Mouse (Mus musculus): ENCODE data around the gene Tcf7l2.
A peak's percentile ranks its signal among the peaks of the same experiment; 100 is the strongest.

Tcf7l2 gene

DNA sequence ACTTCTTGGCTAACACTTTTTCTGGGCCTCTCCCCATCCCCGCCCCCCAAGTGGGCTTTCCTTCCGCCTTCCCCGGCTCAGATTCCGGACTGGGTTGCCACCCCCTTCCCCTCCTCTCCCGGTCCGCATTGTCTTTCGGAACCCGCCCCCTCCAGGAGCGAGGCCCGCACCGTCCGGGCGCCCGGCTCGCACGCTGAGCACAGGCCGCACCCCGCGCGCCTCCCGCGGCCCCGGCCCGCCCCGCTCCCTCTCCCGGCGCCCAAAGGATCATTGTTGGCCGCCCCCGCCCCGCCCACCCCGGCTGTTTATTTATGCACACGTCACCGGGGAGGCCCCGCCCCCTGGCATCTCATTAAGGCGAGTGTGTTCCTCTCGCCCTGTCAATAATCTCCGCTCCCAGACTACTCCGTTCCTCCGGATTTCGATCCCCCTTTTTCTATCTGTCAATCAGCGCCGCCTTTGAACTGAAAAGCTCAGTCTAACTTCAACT lies at the start of gene Tcf7l2:
Gene Tcf7l2, plus strand, starts transcription at position 382 of the 490 bp plus-strand sequence.
- DNase-seq: peak; percentile 96

DNA sequence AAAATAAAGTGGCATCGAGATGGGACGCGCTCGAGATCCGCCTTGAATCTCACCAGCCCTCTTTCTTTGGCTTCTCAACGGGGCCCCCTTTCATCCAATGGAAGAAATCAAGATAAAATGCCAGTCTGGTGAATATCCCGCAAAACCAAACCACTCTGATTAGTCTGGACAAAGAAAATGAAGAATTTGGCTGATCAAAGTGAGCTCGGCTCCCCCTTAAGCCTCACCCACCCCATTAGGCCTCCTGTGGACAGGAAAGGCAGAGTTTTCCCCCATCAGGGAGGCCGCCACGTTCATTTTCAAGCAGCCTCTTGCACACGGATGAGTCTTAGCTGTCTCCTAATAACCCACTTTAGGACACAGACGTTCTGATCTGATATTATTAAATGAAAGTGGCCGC lies 47.0 kb upstream of the Tcf7l2 start:
- DNase-seq: no peak

- DNase-seq: no peak
Measured at GRCm38 (mm10) chr19:55695418-55695817, 46.2 kb upstream of the Tcf7l2 start.

DNA sequence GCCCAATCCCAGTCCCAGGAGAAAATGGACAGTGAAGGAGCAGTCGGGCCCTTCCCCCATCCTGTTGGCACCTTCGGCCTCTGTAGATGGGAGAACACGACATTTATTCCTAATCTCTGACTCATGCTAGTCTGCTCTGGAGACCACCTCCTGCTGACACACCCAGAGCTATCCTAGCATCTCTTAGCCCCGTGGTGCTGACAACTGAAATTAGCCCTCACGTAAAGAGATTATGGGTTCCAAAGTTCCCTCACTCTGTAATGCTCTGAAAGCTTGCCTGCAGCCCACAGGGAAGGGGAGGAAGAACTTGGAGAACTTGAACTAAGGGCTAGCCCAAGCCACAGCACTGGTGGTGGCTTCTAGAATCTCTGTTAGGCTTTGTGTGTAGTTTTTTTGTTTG lies 42.7 kb upstream of the Tcf7l2 start:
- no peak for DNase-seq

DNA sequence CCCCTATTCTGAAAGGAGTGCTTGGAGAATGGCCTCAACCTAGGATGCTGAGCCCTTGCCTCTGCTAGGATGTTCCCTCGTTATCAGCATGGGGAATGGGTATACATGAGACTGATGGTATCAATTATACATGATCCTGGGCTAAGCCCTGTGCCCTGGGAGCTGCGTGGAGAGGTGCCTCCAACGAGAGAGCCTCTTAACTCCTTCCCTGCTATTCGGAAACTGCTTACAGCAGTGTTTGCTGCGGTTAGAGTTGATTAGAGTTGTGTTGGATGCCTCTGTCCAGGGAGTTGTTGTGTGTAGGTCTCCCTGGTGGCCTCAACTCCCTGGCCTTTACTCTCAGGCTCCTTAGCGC lies 41.4 kb upstream of the Tcf7l2 start:
- no peak for DNase-seq

DNA sequence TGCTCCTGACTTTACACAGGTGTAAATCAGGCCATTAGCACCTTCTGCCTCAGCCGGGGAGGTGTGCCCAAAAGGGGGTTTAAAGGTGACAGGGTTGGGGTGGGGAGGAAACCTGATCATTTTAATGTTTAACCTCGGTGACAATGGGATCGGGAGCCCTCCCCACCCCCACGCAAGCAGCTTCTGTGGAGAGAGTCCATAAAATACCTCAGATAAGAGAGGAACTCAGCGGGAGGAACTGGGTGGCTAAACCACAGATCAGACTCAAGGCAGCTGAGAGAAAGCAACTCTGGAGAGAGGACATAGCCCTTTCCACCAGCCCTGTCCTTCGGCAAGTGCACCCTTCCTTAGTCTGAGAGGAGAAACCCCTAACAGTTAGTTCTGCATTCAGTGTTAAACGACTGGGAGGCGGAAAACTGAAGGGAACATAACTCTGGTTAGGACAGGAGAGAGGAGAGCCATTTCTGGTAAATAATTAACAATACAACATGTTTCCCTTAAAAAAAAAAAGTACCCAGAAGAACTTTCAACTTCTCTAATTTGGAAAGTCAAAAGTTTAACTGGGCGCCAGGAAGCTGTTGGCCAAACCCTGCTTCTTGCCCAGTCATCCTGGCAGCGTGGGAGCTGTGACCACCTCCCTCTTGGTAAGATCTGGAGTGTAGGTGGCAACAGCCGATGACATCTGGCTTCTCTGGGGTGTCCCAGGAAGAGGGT lies 40.9 kb upstream of the Tcf7l2 start:
- DNase-seq: peak; percentile 60

DNA sequence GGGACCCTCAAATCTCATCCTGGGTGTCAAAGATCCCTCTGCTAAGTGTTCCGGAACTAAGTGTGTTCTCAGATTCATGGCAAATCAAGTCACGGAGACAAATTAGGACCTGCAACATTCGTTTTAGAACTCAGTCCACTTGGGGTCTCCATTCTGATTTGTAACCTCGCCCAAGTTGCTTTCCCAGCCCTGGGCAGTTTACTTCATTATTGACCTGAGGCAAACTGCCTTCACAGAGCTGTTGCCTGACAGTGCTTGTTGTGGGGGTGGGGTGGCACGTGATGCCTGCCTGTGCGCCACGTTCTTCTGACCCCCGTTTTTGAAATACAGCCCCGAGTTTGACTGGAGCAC lies 40.4 kb upstream of the Tcf7l2 start:
- DNase-seq: no peak

GRCm38 (mm10) chr19:55702081-55702480 lies 39.5 kb upstream of the Tcf7l2 start:
- DNase-seq: no peak

DNA sequence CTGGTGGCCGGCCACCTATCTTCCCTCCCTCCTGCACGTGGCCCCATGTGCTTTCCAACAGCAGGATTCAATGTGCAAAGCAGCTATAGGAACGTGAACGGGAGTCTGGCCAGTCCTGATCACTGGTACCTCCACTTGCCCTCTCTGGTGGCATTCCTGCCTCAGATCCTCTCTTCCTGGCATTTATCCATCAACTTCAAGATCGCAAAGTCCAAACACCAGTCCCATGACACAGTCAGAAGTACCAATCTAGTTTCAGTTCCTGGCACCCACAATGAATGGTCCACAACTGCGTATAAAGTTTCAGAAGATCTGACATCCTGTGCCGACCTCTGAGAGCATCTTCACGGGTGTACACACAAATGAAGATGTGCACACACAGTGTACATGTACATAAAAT lies 38.9 kb upstream of the Tcf7l2 start:
- DNase-seq: no peak

GRCm38 (mm10) chr19:55704071-55704470 lies 37.5 kb upstream of the Tcf7l2 start:
- no peak for DNase-seq

DNA sequence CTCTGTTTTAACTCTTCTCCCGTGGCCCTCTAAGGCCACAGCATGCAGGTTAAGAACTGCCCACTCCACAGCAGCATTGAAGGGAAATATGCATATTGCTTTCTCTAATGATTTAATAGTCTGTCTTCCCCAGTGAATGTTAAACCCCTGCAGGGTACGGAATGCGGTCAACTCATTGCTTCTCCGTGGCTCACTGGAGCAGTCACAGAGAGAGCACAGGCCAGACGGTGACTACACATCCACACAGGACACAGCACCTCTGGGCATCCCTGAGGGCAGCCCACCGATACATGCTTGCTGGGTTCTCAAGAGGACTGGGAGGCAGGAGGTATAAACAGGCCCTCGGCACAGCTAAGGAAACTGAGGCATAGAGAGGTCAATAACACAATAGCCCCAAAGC lies 35.3 kb upstream of the Tcf7l2 start:
- DNase-seq: no peak

GRCm38 (mm10) chr19:55706806-55707205 lies 34.8 kb upstream of the Tcf7l2 start:
- DNase-seq: no peak

DNA sequence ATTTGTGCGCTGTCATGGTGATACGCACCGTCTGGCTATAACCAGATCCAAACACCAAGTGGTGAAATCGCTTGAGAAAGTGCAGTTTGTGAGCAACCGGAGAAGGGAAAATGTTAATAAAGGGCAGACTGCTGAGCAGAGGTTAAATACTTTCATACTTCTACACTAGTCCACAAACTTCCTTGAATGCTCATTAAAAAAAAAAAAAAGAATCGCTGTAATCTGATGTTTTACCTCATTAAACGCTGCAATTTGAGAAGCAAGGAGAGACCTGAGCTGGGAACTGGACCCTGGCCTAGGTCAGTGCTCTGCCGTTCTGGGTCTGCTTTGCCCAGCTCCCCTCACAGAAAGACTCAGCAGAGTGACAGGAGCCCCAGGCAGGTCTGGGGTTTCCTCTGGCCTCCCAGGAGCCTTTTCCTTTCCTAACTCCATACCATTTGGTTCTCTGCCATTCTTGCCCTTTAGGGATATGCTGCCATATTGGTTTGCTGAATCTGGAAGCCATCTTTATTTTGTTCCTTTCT lies 33.5 kb upstream of the Tcf7l2 start:
- no peak for DNase-seq

GRCm38 (mm10) chr19:55710841-55711240 lies 30.8 kb upstream of the Tcf7l2 start:
- DNase-seq: no peak

GRCm38 (mm10) chr19:55711701-55712100 lies 29.9 kb upstream of the Tcf7l2 start:
- no peak for DNase-seq

DNA sequence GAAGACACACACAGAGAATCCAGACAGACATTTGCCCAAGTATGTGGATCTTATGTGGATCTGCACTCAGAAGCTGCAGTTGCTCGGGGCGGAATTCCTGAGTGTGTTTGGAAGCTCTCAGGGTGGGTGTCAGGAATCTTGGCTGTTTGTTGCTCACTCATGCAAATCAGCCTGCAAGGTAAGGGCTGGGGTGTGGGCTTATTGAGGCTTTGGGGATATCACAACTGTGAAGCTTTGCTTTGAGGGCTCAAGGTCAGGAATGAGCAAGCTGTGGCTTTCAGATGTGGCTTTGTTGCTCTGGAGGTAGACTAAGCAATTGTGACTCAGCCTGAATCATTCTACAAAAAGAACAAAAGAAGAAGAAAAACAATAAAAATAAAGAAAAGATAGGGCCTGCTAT lies 28.9 kb upstream of the Tcf7l2 start:
- no peak for DNase-seq

GRCm38 (mm10) chr19:55714015-55714414 lies 27.6 kb upstream of the Tcf7l2 start:
- DNase-seq: peak; percentile 22

- DNase-seq: no peak
Measured at GRCm38 (mm10) chr19:55714665-55715064, 27.0 kb upstream of the Tcf7l2 start.

DNA sequence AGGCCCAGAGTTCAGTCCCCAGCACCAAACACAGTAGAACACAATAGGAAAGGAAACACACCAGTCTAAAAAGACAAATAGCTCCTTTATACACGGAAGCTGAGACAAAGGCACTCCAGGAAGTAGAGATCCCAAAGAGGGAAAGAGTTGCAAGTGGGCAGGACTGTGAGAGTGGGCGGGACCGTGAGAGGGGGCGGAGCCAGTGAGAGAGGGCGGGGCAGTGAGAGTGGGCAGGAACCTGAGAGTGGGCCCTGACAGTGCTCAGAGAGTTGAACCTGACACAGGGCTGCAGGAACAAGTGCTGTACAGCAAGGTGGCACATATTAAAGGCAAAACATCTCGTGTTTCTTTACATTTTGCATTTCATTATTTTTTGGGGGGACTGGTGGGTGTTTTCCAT lies 22.5 kb upstream of the Tcf7l2 start:
- no peak for DNase-seq

GRCm38 (mm10) chr19:55719524-55720408 lies 21.9 kb upstream of the Tcf7l2 start:
- DNase-seq: no peak

DNA sequence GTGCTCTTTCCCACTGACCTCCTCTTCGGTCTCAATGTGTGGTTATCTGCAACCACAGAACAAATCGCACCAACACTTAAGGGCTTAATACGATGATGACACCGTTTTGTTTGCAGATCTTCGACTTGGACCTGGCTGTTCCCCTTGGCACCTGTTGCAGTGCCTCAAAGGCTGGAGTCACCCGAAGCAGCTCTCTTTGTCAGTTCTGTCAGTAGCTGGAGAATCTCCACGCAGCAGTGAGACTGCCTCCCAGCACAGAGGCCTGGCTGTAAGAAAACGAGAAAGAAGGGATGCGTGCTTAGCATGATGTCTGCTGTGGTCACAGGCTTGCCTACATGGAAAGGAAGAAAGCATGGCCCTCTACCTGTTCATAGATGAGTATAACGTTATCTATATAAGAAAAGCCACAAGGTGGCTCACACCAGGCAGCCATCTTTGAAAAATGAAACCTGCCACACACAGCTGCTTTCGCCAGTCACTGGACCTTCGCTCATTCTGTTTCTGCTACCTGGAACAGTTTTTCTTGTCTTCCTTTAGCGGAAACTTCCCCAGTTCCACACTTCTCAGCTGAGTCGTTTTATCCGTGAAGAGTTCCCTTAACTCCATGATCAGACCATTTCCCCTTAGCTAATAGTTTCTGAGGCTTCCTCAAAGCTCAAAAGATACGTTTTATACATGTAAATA lies 21.1 kb upstream of the Tcf7l2 start:
- no peak for DNase-seq

DNA sequence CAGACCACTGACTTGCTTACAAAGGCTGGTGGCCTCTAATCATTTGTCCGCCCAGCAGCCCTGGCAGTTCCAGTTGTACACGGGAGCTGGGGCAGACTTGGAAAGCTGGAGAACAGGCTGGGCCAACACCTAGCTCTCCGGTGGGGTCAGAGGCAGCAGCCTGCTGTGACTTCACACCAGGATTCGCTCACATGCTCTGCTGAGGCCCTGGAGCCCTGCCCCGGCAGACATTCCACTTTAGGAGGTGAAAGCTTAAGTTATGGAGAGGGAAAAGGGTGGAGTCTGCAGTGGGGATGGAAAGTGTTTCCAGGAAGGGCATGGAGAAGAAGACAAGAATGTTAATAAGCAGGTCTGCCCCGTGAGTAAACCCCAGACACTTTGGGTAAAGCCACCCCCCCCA lies 19.2 kb upstream of the Tcf7l2 start:
- DNase-seq: no peak

- DNase-seq: no peak
Measured at GRCm38 (mm10) chr19:55729376-55729775, 12.2 kb upstream of the Tcf7l2 start.
